Mouse (Mus musculus): ENCODE results near the gene Bcar1. TPM values are rescaled to one million over a fixed set of nuclear protein-coding genes. Genes with fewer than 3 reads are reported as not detected.
A peak's percentile ranks its signal among the peaks of the same experiment; 100 is the strongest.

Bcar1 gene
- polyA plus RNA-seq, 1 experiment from 2014 or later, result 52.5 TPM

GRCm38 (mm10) chr8:111758817-111759216 lies 15.2 kb upstream of the Bcar1 start:
- peaks cover 6% of the 10 kb centered on the region; the same call in 1 of the 2 replicates for H3K4me1 ChIP-seq (replicated peaks; ENCODE audit: control insufficient read depth, insufficient read depth, low read length)
- H3K4me3 ChIP-seq (replicated peaks; ENCODE audit: low read length), result no peak overlapping the region
- no peak overlapping the region for H3K4me2 ChIP-seq (ENCODE audit: low read length)
- no peak overlapping the region for H3K27ac ChIP-seq (ENCODE audit: low read length)
- ATAC-seq, result no peak
- no peak overlapping the region for H3K9ac ChIP-seq (replicated peaks; ENCODE audit: low read depth, low read length)
- no peaks in the 10 kb centered on the region for H3K27me3 ChIP-seq (replicated peaks; ENCODE audit: control insufficient read depth, insufficient read depth, low read length)
- no peaks in the 10 kb centered on the region for H3K36me3 ChIP-seq (ENCODE audit: control insufficient read depth, insufficient read depth)
- WGBS, result 81% methylated on average over 5 of the region's 5 CpGs
- no peaks in the 10 kb centered on the region for H3K9me3 ChIP-seq (ENCODE audit: control insufficient read depth, low read length)

GRCm38 (mm10) chr8:111757599-111757998 lies 14.0 kb upstream of the Bcar1 start:
- no peaks in the 10 kb centered on the region for H3K9me3 ChIP-seq (ENCODE audit: control insufficient read depth, low read length)
- no peaks in the 10 kb centered on the region for H3K36me3 ChIP-seq (ENCODE audit: control insufficient read depth, insufficient read depth)
- H3K4me3 ChIP-seq (replicated peaks; ENCODE audit: low read length), result no peak overlapping the region
- no peak for ATAC-seq
- H3K9ac ChIP-seq (replicated peaks; ENCODE audit: low read depth, low read length), result no peak overlapping the region
- peaks cover 6% of the 10 kb centered on the region; the same call in 1 of the 2 replicates for H3K4me1 ChIP-seq (replicated peaks; ENCODE audit: control insufficient read depth, insufficient read depth, low read length)
- H3K27me3 ChIP-seq (replicated peaks; ENCODE audit: control insufficient read depth, insufficient read depth, low read length), result no peaks in the 10 kb centered on the region
- H3K4me2 ChIP-seq (ENCODE audit: low read length), result no peak overlapping the region
- H3K27ac ChIP-seq (ENCODE audit: low read length), result no peak overlapping the region
- WGBS, result 90% methylated on average over 9 of the region's 9 CpGs

- Histone ChIP-seq H3K4me1 (replicated peaks; ENCODE audit: control insufficient read depth, insufficient read depth, low read length) (no peaks in the 10 kb centered on the region), H3K27ac (ENCODE audit: low read length) (no peak overlapping the region), H3K36me3 (ENCODE audit: control insufficient read depth, insufficient read depth) (no peaks in the 10 kb centered on the region), H3K27me3 (replicated peaks; ENCODE audit: control insufficient read depth, insufficient read depth, low read length) (no peaks in the 10 kb centered on the region), H3K9me3 (ENCODE audit: control insufficient read depth, low read length) (no peaks in the 10 kb centered on the region), H3K4me2 (ENCODE audit: low read length) (no peak overlapping the region), H3K4me3 (replicated peaks; ENCODE audit: low read length) (no peak overlapping the region), H3K9ac (replicated peaks; ENCODE audit: low read depth, low read length) (no peak overlapping the region)
- no peak for ATAC-seq
- WGBS, result 84% methylated on average over 6 of the region's 6 CpGs
Observed at GRCm38 (mm10) chr8:111754736-111755135, 11.1 kb upstream of the Bcar1 start.

GRCm38 (mm10) chr8:111754088-111754487 lies 10.5 kb upstream of the Bcar1 start:
- ATAC-seq, result no peak
- H3K4me2 ChIP-seq (ENCODE audit: low read length), result no peak overlapping the region
- H3K27me3 ChIP-seq (replicated peaks; ENCODE audit: control insufficient read depth, insufficient read depth, low read length), result no peaks in the 10 kb centered on the region
- 78% methylated on average over 2 of the region's 2 CpGs for WGBS
- H3K9ac ChIP-seq (replicated peaks; ENCODE audit: low read depth, low read length), result no peak overlapping the region
- H3K36me3 ChIP-seq (ENCODE audit: control insufficient read depth, insufficient read depth), result no peaks in the 10 kb centered on the region
- H3K4me3 ChIP-seq (replicated peaks; ENCODE audit: low read length), result no peak overlapping the region
- H3K4me1 ChIP-seq (replicated peaks; ENCODE audit: control insufficient read depth, insufficient read depth, low read length), result no peaks in the 10 kb centered on the region
- no peak overlapping the region for H3K27ac ChIP-seq (ENCODE audit: low read length)
- H3K9me3 ChIP-seq (ENCODE audit: control insufficient read depth, low read length), result no peaks in the 10 kb centered on the region

GRCm38 (mm10) chr8:111748766-111749165 lies 5.2 kb upstream of the Bcar1 start:
- no peak overlapping the region for H3K4me2 ChIP-seq (ENCODE audit: low read length)
- H3K9ac ChIP-seq (replicated peaks; ENCODE audit: low read depth, low read length), result no peak overlapping the region
- no peak overlapping the region for H3K4me3 ChIP-seq (replicated peaks; ENCODE audit: low read length)
- WGBS, result 58% methylated on average over 6 of the region's 6 CpGs
- no peak overlapping the region for H3K27ac ChIP-seq (ENCODE audit: low read length)
- no peak for ATAC-seq
- no peaks in the 10 kb centered on the region for H3K27me3 ChIP-seq (replicated peaks; ENCODE audit: control insufficient read depth, insufficient read depth, low read length)
- H3K36me3 ChIP-seq (ENCODE audit: control insufficient read depth, insufficient read depth), result no peaks in the 10 kb centered on the region
- no peaks in the 10 kb centered on the region for H3K9me3 ChIP-seq (ENCODE audit: control insufficient read depth, low read length)
- peaks cover 24% of the 10 kb centered on the region for H3K4me1 ChIP-seq (replicated peaks; ENCODE audit: control insufficient read depth, insufficient read depth, low read length)

GRCm38 (mm10) chr8:111747866-111748649 lies 4.4 kb upstream of the Bcar1 start:
- Histone ChIP-seq H3K36me3 (ENCODE audit: control insufficient read depth, insufficient read depth) (no peaks in the 10 kb centered on the region), H3K4me1 (replicated peaks; ENCODE audit: control insufficient read depth, insufficient read depth, low read length) (peaks cover 24% of the 10 kb centered on the region), H3K27me3 (replicated peaks; ENCODE audit: control insufficient read depth, insufficient read depth, low read length) (no peaks in the 10 kb centered on the region), H3K4me2 (ENCODE audit: low read length) (no peak overlapping the region), H3K9ac (replicated peaks; ENCODE audit: low read depth, low read length) (no peak overlapping the region), H3K27ac (ENCODE audit: low read length) (no peak overlapping the region), H3K4me3 (replicated peaks; ENCODE audit: low read length) (no peak overlapping the region), H3K9me3 (ENCODE audit: control insufficient read depth, low read length) (no peaks in the 10 kb centered on the region)
- ATAC-seq, result no peak
- 87% methylated on average over 8 of the region's 8 CpGs for WGBS

GRCm38 (mm10) chr8:111746582-111747465 lies 3.2 kb upstream of the Bcar1 start:
- H3K4me1 ChIP-seq (replicated peaks; ENCODE audit: control insufficient read depth, insufficient read depth, low read length), result peaks cover 33% of the 10 kb centered on the region
- no peaks in the 10 kb centered on the region for H3K9me3 ChIP-seq (ENCODE audit: control insufficient read depth, low read length)
- H3K4me3 ChIP-seq (replicated peaks; ENCODE audit: low read length), result no peak overlapping the region
- no peak overlapping the region for H3K9ac ChIP-seq (replicated peaks; ENCODE audit: low read depth, low read length)
- WGBS, result 81% methylated on average over 13 of the region's 13 CpGs
- no peak overlapping the region for H3K4me2 ChIP-seq (ENCODE audit: low read length)
- no peak for ATAC-seq
- H3K27ac ChIP-seq (ENCODE audit: low read length), result no peak overlapping the region
- H3K36me3 ChIP-seq (ENCODE audit: control insufficient read depth, insufficient read depth), result no peaks in the 10 kb centered on the region
- H3K27me3 ChIP-seq (replicated peaks; ENCODE audit: control insufficient read depth, insufficient read depth, low read length), result no peaks in the 10 kb centered on the region

GRCm38 (mm10) chr8:111745591-111746418 lies 2.2 kb upstream of the Bcar1 start:
- WGBS, result 4% methylated on average over 23 of the region's 23 CpGs
- H3K9me3 ChIP-seq (ENCODE audit: control insufficient read depth, low read length), result no peaks in the 10 kb centered on the region

More at GRCm38 (mm10) chr8:111745591-111746418, 2.2 kb upstream of the Bcar1 start:
- H3K4me2 ChIP-seq (ENCODE audit: low read length), result peak overlapping the region; percentile 42
- H3K9ac ChIP-seq (replicated peaks; ENCODE audit: low read depth, low read length), result peak overlapping the region; percentile 34; the same call in 1 of the 2 replicates
- H3K27me3 ChIP-seq (replicated peaks; ENCODE audit: control insufficient read depth, insufficient read depth, low read length), result no peaks in the 10 kb centered on the region
- H3K27ac ChIP-seq (ENCODE audit: low read length), result peak overlapping the region; percentile 70
- peak overlapping the region; percentile 20 for H3K4me3 ChIP-seq (replicated peaks; ENCODE audit: low read length)
- ATAC-seq, result peak; percentile 76
- H3K4me1 ChIP-seq (replicated peaks; ENCODE audit: control insufficient read depth, insufficient read depth, low read length), result peaks cover 43% of the 10 kb centered on the region
- H3K36me3 ChIP-seq (ENCODE audit: control insufficient read depth, insufficient read depth), result no peaks in the 10 kb centered on the region
